Mouse (Mus musculus) central nervous system, embryonic 14 days (tissue): ENCODE measurements around the gene Cts7. TPM values are rescaled to one million over a fixed set of nuclear protein-coding genes. Genes with fewer than 3 reads are reported as not detected.

Source experiments
- polyA plus RNA-seq: library from polyadenylated mRNA; depleted of rRNA; stranded (reverse); fragments of >200 nt; gene quantifications from 2 replicates; pipeline ENCODE4 v1.2.3, GENCODE M21; 2012; rRNA removed

The Cts7 gene
- not detected in 2 replicates for polyA plus RNA-seq

GRCm38 (mm10) chr13:61358097-61358496 is at the start of gene Cts7:
Gene Cts7, minus strand, starts transcription at chr13:61358197.

Other genes with a start within 250 kb of the Cts7 start
- gene Ctsr, start 193.9 kb downstream of the Cts7 start, polyA plus RNA-seq, result not detected in 2 replicates
- gene Cts6, start 154.8 kb downstream of the Cts7 start, polyA plus RNA-seq, result not detected in 2 replicates
- gene Cts8, start 102.8 kb downstream of the Cts7 start, polyA plus RNA-seq, result not detected in 2 replicates
- gene Gm49398, start 69.4 kb downstream of the Cts7 start, polyA plus RNA-seq, result not detected in 2 replicates
- gene Ctsm, start 183.6 kb upstream of the Cts7 start, polyA plus RNA-seq, result not detected in 2 replicates
- not detected in 2 replicates for gene Gm49352, start 210.0 kb upstream of the Cts7 start, polyA plus RNA-seq
- not detected in 2 replicates for gene Cts3, start 211.9 kb upstream of the Cts7 start, polyA plus RNA-seq